Mouse (Mus musculus) lung, adult 2 months (tissue): ENCODE data around the gene Aldh3b2.

Source experiments
- CTCF ChIP-seq: fragments of 200-500 bp; IDR thresholded peaks from 2 replicates; pipeline ENCODE4 v1.5.1; 2011; ENCODE audit warnings: mild to moderate bottlenecking, low read length, control low read depth; ENCODE audit not compliant: insufficient read depth
- POLR2A ChIP-seq: fragments of 200-500 bp; IDR thresholded peaks from 2 replicates; pipeline ENCODE4 v1.6.1; 2011; ENCODE audit warnings: low read depth, mild to moderate bottlenecking, control low read depth, low read length, borderline replicate concordance; ENCODE audit errors: extremely low read depth

DNA sequence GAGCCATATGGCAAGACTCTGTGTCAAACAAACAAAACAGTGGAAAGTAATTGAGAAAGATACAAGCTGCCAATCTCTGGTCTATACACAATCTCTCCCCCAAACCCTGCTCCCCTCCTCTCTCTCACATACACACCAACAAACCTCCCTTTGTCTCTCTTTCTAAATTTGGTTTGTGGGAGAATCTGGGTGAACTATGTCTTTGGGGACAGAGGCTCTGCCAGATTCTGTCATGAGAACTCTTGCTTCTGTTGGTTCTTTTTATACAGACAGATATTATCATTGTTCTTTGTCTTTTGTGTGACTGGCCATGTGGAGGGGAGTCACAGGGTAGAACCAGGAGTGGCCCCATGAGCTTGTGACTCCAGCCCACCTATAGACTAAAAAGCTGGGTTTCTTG is 55.4 kb downstream of the Aldh3b2 start:
- no peak for TF ChIP-seq CTCF
- no peak for TF ChIP-seq POLR2A
